Mouse (Mus musculus) activated CD4-positive, CD25-positive, alpha-beta regulatory T cell, adult 9 weeks (primary cell): ENCODE results near the gene Cyp2a5. TPM values are rescaled to one million over a fixed set of nuclear protein-coding genes. Genes with fewer than 3 reads are reported as not detected.

Experiments
- polyA plus RNA-seq: library from polyadenylated mRNA; unstranded; fragments of 100-300 nt; shearing (Covaris generic); gene quantifications from one replicate; pipeline ENCODE4 v1.2.1, GENCODE M21; 2017

Gene Cyp2a5
- not detected for polyA plus RNA-seq

GRCm38 (mm10) chr7:26835059-26835458 is at the start of gene Cyp2a5:
Cyp2a5 (plus strand) TSS chr7:26835305.

DNA sequence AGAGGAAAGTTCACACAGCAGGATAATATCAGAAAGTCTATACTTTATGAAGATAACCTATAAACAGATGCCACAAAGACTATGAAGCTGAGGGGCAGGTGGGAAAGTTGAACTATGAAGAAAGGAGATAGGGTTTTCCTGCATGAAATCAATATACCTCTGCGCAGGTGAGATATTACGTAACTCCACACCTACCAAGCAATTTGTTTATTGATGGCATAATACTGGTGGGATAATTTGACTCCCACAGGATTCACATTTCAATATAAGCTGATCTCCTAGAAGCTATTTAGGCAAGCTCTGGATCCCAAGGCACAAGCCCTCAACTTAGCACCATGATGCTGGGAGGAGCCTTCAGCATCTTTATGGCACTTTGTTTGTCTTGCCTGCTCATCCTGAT is 26.5 kb upstream of the Cyp2a5 start, which contains the start of gene Cyp2g1:
Gene Cyp2g1, plus strand, starts transcription at position 301 of the 400 bp plus-strand sequence.

Other genes starting within 250 kb of the Cyp2a5 start
- 0.07 TPM for gene Vmn1r185, start 216.8 kb upstream of the Cyp2a5 start, polyA plus RNA-seq
- not detected for gene Cyp2b23, start 148.9 kb upstream of the Cyp2a5 start, polyA plus RNA-seq
- gene Cyp2b19, start 78.2 kb upstream of the Cyp2a5 start, polyA plus RNA-seq, result not detected
- gene Cyp2g1, start 26.4 kb upstream of the Cyp2a5 start, polyA plus RNA-seq, result not detected
- gene Cyp2a22, start 104.1 kb downstream of the Cyp2a5 start, polyA plus RNA-seq, result not detected
- not detected for gene Cyp2a12, start 193.8 kb downstream of the Cyp2a5 start, polyA plus RNA-seq